Mouse (Mus musculus): ENCODE measurements around the gene Tlnrd1. TPM values are rescaled to one million over a fixed set of nuclear protein-coding genes. Genes with fewer than 3 reads are reported as not detected.

The Tlnrd1 gene
- polyA plus RNA-seq, 1 experiment from 2014 or later = 5.8 TPM

DNA sequence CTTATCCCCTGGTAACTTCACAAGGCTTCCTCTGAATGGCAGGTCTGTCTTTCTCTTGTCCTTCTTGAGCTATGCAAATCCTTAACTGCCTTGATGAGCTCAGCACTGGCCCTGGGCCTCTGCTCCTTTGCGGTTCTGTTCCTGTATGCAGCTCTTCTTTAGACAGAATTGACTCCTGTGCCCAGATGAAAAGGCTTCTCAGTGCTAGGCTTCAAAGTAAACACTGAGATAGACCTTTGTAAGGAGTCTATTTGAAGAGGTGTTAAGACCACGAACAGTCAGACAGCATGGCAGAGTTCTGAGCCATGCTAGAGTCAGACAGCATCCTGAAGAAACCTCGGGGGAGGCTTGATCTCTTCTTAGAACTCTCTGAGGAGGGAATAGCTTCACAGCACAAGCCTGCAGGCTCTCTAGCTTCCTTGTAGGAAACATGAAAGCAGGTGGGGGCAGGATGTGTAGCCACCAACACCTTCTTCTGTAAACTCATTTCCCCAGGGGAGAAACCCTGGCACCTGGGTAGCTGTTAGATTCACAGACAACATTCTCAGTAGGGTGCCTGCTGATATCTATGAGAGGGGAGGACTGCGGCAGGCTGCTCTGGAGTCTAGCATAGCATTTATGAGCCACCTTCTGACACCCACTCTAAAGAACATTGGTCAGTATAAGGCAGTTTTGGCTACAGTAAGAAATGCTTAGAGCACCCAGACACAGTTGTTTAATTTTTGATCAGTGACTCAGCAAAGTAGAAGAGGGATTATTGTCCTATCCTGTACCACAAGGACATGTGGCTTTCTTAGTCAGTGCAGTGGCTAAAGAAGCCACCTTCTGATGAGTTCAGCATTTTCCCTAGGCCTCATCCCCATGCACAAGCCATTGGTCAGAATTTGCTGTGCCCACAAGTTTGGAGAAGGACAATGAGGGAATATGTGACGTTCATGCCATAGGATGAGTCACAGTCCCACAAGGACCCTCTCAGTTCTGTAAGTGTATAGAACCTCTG is 31.4 kb downstream of the Tlnrd1 start:
- Histone ChIP-seq H3K36me3 (ENCODE audit: control insufficient read depth, insufficient read depth, low read length) (no peaks in the 10 kb centered on the region), H3K9ac (ENCODE audit: low read depth, low read length) (no peak overlapping the region), H3K27ac (ENCODE audit: low read length) (peak overlapping the region; percentile 7; the same call in 1 of the 2 replicates), H3K4me3 (ENCODE audit: low read length) (no peak overlapping the region), H3K4me1 (ENCODE audit: control insufficient read depth, insufficient read depth, low read length) (peaks cover 25% of the 10 kb centered on the region), H3K9me3 (ENCODE audit: control insufficient read depth, low read length) (no peaks in the 10 kb centered on the region), H3K27me3 (replicated peaks; ENCODE audit: control insufficient read depth, insufficient read depth, low read length) (no peaks in the 10 kb centered on the region), H3K4me2 (ENCODE audit: low read depth, low read length) (no peak overlapping the region)
- ATAC-seq = no peak
- WGBS = 36% methylated on average over 5 of the region's 5 CpGs

DNA sequence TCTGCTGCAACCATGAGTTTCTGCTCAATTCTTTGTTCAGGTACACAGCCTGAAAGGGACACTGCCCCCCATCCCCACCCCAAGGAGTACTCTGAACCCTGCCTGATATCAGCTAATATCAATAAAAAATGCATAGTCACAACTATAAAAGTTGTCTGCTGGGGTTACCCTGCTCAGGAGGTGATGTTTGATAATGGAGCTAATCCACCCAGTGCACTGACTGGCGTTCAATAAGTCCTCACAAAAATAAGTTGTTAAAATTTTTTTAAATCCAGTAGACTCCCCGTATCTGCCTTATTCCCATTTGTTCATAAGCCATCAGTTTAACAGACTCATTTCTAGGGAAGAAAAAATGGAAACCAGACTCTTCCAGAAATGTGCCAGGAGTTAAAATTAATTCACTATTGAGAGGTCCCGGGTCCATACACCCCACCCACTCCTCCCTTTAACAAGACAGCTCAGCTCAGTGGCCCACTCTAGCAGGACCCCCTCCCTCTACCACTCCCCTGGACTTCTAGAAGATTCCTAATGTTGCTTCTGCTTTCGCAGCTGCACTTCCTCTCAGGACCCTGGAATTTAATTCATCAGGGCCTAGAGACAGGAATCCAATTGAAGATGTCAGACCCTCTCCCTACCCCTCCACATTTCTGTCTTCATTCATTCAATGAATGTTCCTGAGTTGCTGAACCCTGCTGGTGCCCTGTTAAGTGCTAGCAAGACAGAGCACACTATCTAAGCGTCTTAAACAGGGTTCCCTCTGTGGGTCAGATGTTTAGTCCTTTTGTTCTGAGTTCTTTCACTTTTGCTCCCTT is 32.3 kb downstream of the Tlnrd1 start:
- H3K9me3 ChIP-seq (ENCODE audit: control insufficient read depth, low read length) = no peaks in the 10 kb centered on the region
- H3K4me1 ChIP-seq (ENCODE audit: control insufficient read depth, insufficient read depth, low read length) = peaks cover 29% of the 10 kb centered on the region
- no peak overlapping the region for H3K4me3 ChIP-seq (ENCODE audit: low read length)
- H3K9ac ChIP-seq (ENCODE audit: low read depth, low read length) = no peak overlapping the region
- no peaks in the 10 kb centered on the region for H3K36me3 ChIP-seq (ENCODE audit: control insufficient read depth, insufficient read depth, low read length)
- no peaks in the 10 kb centered on the region for H3K27me3 ChIP-seq (replicated peaks; ENCODE audit: control insufficient read depth, insufficient read depth, low read length)
- no peak overlapping the region for H3K4me2 ChIP-seq (ENCODE audit: low read depth, low read length)
- ATAC-seq = no peak
- WGBS = 53% methylated on average over 5 of the region's 5 CpGs
- H3K27ac ChIP-seq (ENCODE audit: low read length) = peak overlapping the region; percentile 7; the same call in 1 of the 2 replicates

DNA sequence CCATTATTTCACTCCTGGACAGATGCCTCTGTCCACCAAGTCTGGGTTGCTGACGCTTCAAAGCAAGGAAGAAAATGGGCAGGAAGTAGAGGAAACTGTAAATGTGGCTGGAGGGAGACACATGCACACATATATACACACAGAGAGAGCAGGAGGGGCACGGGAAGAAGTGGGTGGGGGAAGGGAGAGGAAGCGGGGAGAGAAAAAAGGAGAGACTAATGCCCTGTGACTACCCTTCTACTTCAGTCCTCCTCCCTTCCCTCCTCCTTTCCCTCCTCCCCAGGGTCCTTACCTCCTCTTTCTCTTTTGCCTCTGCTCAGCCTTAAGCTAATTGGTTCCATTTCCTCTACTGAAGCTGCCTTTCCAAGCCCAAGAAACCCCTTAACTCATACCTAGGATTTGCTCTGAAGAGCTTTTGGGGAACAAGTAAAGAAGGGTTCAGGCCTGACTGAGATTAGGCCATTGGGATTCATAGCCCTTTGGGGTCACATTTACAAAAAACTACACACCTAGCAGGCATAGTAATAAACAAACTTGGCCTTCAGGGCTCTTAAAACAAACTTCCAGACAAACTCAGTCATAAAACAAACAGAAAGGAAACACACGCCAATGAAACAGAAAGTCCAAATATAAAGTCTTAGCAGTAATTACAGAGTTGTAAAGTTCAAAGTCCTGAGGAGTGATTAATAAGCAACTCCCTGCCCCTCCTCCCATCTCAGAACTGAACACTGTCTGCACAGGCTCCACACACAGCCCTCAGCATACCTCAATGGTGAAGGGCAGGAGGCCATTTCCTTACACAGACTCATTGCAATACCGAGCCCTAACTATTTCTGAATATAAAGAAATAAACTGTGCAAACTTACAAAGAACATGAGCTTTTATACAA is 36.7 kb downstream of the Tlnrd1 start:
- H3K4me2 ChIP-seq (ENCODE audit: low read depth, low read length) = peak overlapping the region; percentile 19; the same call in 1 of the 2 replicates
- no peak overlapping the region for H3K4me3 ChIP-seq (ENCODE audit: low read length)
- H3K4me1 ChIP-seq (ENCODE audit: control insufficient read depth, insufficient read depth, low read length) = peaks cover 26% of the 10 kb centered on the region
- H3K27ac ChIP-seq (ENCODE audit: low read length) = peak overlapping the region; percentile 85
- WGBS = 28% methylated on average over 5 of the region's 5 CpGs
- H3K36me3 ChIP-seq (ENCODE audit: control insufficient read depth, insufficient read depth, low read length) = no peaks in the 10 kb centered on the region
- no peaks in the 10 kb centered on the region for H3K27me3 ChIP-seq (replicated peaks; ENCODE audit: control insufficient read depth, insufficient read depth, low read length)
- H3K9ac ChIP-seq (ENCODE audit: low read depth, low read length) = no peak overlapping the region
- no peaks in the 10 kb centered on the region for H3K9me3 ChIP-seq (ENCODE audit: control insufficient read depth, low read length)
- ATAC-seq = peak; percentile 96

DNA sequence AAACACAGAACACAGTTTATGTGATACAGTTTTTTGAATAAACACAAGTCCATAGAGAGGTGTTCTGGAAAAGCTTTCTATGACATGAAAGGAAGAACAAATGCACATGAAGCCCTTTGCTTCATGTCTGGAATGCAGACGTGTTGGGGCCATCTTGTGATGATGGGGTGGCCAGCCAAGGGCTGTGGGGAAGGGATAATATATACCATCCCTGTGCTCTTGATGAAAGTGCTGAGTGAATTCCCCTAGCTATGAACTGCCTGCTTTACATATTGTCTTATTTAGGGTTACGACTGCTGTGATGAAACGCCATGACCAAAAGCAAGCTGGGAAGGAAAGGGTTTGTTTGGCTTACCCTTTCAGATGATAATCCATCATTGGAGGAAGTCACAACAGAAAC is 39.3 kb downstream of the Tlnrd1 start:
- peaks cover 21% of the 10 kb centered on the region for H3K4me1 ChIP-seq (ENCODE audit: control insufficient read depth, insufficient read depth, low read length)
- no peaks in the 10 kb centered on the region for H3K27me3 ChIP-seq (replicated peaks; ENCODE audit: control insufficient read depth, insufficient read depth, low read length)
- no peak for ATAC-seq
- H3K9ac ChIP-seq (ENCODE audit: low read depth, low read length) = no peak overlapping the region
- H3K9me3 ChIP-seq (ENCODE audit: control insufficient read depth, low read length) = no peaks in the 10 kb centered on the region
- H3K27ac ChIP-seq (ENCODE audit: low read length) = no peak overlapping the region
- no peaks in the 10 kb centered on the region for H3K36me3 ChIP-seq (ENCODE audit: control insufficient read depth, insufficient read depth, low read length)
- WGBS = 57% methylated on average over 3 of the region's 3 CpGs
- H3K4me2 ChIP-seq (ENCODE audit: low read depth, low read length) = no peak overlapping the region
- no peak overlapping the region for H3K4me3 ChIP-seq (ENCODE audit: low read length)

DNA sequence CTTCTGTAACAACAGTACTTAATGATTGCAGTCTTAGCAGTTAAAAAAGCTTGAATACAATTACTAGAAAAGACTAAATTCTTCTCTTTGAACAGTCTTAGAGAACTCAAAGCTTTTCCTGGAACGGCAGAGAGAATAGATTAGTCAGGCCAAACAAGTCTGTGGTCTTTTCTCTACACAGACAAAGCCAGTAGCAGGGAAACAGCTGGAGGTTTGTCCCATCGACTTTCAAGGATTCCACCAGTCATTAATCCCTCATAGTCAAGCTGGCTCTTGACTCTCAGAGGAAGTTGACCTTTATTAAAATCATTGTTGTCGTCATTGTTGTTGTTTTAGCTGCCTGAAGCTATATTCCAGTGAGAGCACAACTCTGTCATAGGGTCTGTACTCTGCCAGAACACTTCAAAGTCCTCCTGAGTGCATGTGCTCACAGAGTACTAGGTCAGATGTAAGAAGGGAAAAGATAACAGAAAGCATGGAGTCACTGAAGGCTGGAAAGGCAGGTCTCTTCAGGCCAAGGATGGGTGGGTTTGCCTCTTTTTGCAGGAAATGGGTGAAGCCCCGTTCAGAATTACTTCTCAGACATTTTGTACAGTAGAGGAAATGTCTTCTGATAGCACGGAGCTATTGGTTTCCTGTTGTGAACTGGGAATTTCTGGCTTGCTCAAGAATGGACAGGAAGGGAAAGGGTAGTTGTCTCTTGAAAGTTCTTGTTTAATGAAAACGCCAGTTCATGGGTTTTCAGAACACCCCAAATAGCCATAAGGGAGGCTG is 41.4 kb downstream of the Tlnrd1 start:
- H3K4me2 ChIP-seq (ENCODE audit: low read depth, low read length) = no peak overlapping the region

DNA sequence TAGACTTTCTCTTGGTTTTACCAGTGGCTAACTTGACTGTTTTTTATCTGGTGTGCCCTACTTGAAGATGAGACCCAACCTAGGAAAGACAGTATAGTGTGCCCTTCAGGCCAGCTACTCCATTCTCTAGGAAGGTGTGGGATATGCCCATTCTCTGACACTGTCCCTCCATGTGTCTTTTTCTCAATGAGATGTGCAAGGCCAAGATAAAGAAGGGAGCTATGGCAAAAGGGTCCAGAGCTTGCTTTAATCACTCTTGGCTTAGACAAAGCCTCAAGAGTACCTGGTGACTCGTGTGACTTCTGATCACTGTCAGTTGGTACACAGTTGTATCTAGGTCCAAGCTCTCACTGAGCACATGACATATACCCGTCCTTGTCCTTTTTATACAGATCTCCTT is 44.0 kb downstream of the Tlnrd1 start:
- Histone ChIP-seq H3K9ac (ENCODE audit: low read depth, low read length) (no peak overlapping the region), H3K4me3 (ENCODE audit: low read length) (no peak overlapping the region), H3K4me2 (ENCODE audit: low read depth, low read length) (no peak overlapping the region), H3K4me1 (ENCODE audit: control insufficient read depth, insufficient read depth, low read length) (peaks cover 5% of the 10 kb centered on the region; the same call in 1 of the 2 replicates), H3K9me3 (ENCODE audit: control insufficient read depth, low read length) (no peaks in the 10 kb centered on the region), H3K27me3 (replicated peaks; ENCODE audit: control insufficient read depth, insufficient read depth, low read length) (no peaks in the 10 kb centered on the region), H3K27ac (ENCODE audit: low read length) (no peak overlapping the region), H3K36me3 (ENCODE audit: control insufficient read depth, insufficient read depth, low read length) (no peaks in the 10 kb centered on the region)
- no peak for ATAC-seq
- 80% methylated on average over 2 of the region's 2 CpGs for WGBS

More for the DNA sequence above, 41.4 kb downstream of the Tlnrd1 start:
- WGBS = 52% methylated on average over 6 of the region's 6 CpGs
- no peak overlapping the region for H3K9ac ChIP-seq (ENCODE audit: low read depth, low read length)
- no peaks in the 10 kb centered on the region for H3K36me3 ChIP-seq (ENCODE audit: control insufficient read depth, insufficient read depth, low read length)
- no peak overlapping the region; the same call in 1 of the 2 replicates for H3K27ac ChIP-seq (ENCODE audit: low read length)
- no peaks in the 10 kb centered on the region for H3K27me3 ChIP-seq (replicated peaks; ENCODE audit: control insufficient read depth, insufficient read depth, low read length)
- ATAC-seq = no peak
- no peaks in the 10 kb centered on the region for H3K9me3 ChIP-seq (ENCODE audit: control insufficient read depth, low read length)
- peaks cover 17% of the 10 kb centered on the region for H3K4me1 ChIP-seq (ENCODE audit: control insufficient read depth, insufficient read depth, low read length)
- H3K4me3 ChIP-seq (ENCODE audit: low read length) = no peak overlapping the region

DNA sequence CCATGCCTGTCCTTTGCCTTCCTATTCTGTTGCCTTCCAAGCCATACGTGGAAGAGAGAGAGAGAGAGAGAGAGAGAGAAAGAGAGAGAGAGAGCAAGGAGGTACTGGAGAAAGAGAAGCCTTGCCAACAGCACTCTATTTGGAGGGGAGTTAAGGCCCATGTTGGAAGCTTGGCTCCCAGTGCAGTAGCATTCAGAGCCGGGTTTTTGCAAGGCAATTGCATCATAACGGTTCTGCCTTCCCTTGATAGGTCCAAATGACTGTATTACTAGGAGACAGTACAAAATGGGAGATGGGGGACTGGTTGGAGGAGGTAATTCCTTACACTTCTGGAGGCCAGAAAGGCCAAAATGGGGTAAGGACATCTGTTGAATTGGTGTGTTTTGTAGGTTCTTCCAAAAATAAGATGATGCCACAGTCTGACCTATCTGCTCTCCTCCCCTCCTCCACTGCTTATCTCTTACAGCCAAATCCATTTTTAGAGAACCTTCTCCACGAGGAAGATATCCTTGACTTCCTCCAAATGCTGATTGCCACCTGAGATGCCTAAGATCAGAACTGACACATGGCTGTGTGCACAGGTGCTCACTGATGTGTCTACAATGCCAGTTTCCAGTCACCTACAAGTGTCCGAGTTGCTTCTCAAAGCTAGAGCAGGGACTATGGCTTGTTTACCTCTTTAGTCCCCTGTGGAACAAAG is 45.4 kb downstream of the Tlnrd1 start:
- H3K9ac ChIP-seq (ENCODE audit: low read depth, low read length) = no peak overlapping the region
- ATAC-seq = no peak
- WGBS = 78% methylated on average over 5 of the region's 5 CpGs

More for the DNA sequence above, 45.4 kb downstream of the Tlnrd1 start:
- Histone ChIP-seq H3K4me3 (ENCODE audit: low read length) (no peak overlapping the region), H3K4me1 (ENCODE audit: control insufficient read depth, insufficient read depth, low read length) (peaks cover 5% of the 10 kb centered on the region; the same call in 1 of the 2 replicates), H3K36me3 (ENCODE audit: control insufficient read depth, insufficient read depth, low read length) (no peaks in the 10 kb centered on the region), H3K27me3 (replicated peaks; ENCODE audit: control insufficient read depth, insufficient read depth, low read length) (no peaks in the 10 kb centered on the region), H3K9me3 (ENCODE audit: control insufficient read depth, low read length) (no peaks in the 10 kb centered on the region), H3K27ac (ENCODE audit: low read length) (no peak overlapping the region), H3K4me2 (ENCODE audit: low read depth, low read length) (no peak overlapping the region)
